Mouse (Mus musculus): Measurements from ENCODE around the gene Tmed2.
"Not testable (repeated sequence)": the region's sequence is repeated elsewhere in the genome, so short reads cannot be mapped to it uniquely, and the experiment has no call there.

The Tmed2 gene

GRCm38 (mm10) chr5:124528351-124528750 lies 12.1 kb upstream of the Tmed2 start:
- DNase-seq (ENCODE audit: low read depth, low spot score), result no peak

GRCm38 (mm10) chr5:124528791-124529190 lies 11.7 kb upstream of the Tmed2 start:
- DNase-seq (ENCODE audit: low read depth, low spot score), result no peak

GRCm38 (mm10) chr5:124529191-124529651 lies 11.3 kb upstream of the Tmed2 start:
- DNase-seq (ENCODE audit: low read depth, low spot score), result no peak

- no peak for DNase-seq (ENCODE audit: low read depth, low spot score)
Observed at GRCm38 (mm10) chr5:124529697-124530096, 10.8 kb upstream of the Tmed2 start.

GRCm38 (mm10) chr5:124530655-124531582 lies 9.6 kb upstream of the Tmed2 start, which contains the start of gene Rilpl1:
Gene Rilpl1, minus strand, starts transcription at chr5:124531391.
- DNase-seq (ENCODE audit: low read depth, low spot score), result no peak

GRCm38 (mm10) chr5:124531583-124531930 lies 8.9 kb upstream of the Tmed2 start:
- DNase-seq (ENCODE audit: low read depth, low spot score), result no peak

- DNase-seq (ENCODE audit: low read depth, low spot score), result no peak
Observed at GRCm38 (mm10) chr5:124532451-124532850, 8.0 kb upstream of the Tmed2 start.

- no peak for DNase-seq (ENCODE audit: low read depth, low spot score)
Observed at GRCm38 (mm10) chr5:124535016-124535415, 5.5 kb upstream of the Tmed2 start.

GRCm38 (mm10) chr5:124536776-124537175 lies 3.7 kb upstream of the Tmed2 start:
- DNase-seq (ENCODE audit: low read depth, low spot score), result no peak

GRCm38 (mm10) chr5:124538813-124539792 lies 1.4 kb upstream of the Tmed2 start:
- no peak for DNase-seq (ENCODE audit: low read depth, low spot score)

- DNase-seq (ENCODE audit: low read depth, low spot score), result no peak
Observed at GRCm38 (mm10) chr5:124539905-124540304, 590 bp upstream of the Tmed2 start.

GRCm38 (mm10) chr5:124540905-124541601 lies 558 bp downstream of the Tmed2 start:
- no peak for DNase-seq (ENCODE audit: low read depth, low spot score)

- no peak for DNase-seq (ENCODE audit: low read depth, low spot score)
Observed at GRCm38 (mm10) chr5:124541602-124541973, 1.1 kb downstream of the Tmed2 start.

GRCm38 (mm10) chr5:124550737-124551136 lies 10.2 kb downstream of the Tmed2 start:
- DNase-seq (ENCODE audit: low read depth, low spot score), result not testable (repeated sequence)

- DNase-seq (ENCODE audit: low read depth, low spot score), result not testable (repeated sequence)
Observed at GRCm38 (mm10) chr5:124551349-124552093, 11.0 kb downstream of the Tmed2 start.

- no peak for DNase-seq (ENCODE audit: low read depth, low spot score)
Observed at GRCm38 (mm10) chr5:124552094-124552472, 11.6 kb downstream of the Tmed2 start.

GRCm38 (mm10) chr5:124552558-124553307 lies 12.2 kb downstream of the Tmed2 start, which contains the start of gene Ddx55:
Gene Ddx55, plus strand, starts transcription at chr5:124552864.
- DNase-seq (ENCODE audit: low read depth, low spot score), result peak; percentile 87

- no peak for DNase-seq (ENCODE audit: low read depth, low spot score)
Observed at GRCm38 (mm10) chr5:124553607-124554006, 13.1 kb downstream of the Tmed2 start.

GRCm38 (mm10) chr5:124555145-124555544 lies 14.7 kb downstream of the Tmed2 start:
- no peak for DNase-seq (ENCODE audit: low read depth, low spot score)

GRCm38 (mm10) chr5:124571068-124571467 lies 30.6 kb downstream of the Tmed2 start:
- DNase-seq (ENCODE audit: low read depth, low spot score), result no peak

Data from WW6 (cell line).